Mouse (Mus musculus) layer of hippocampus, adult 9-10 months (tissue): ENCODE data around the gene Map6d1.

Source experiments
- DNase-seq: peaks from one replicate; pipeline ENCODE4 v3.0.0; 2022; ENCODE audit warnings: low spot score

Gene Map6d1

DNA sequence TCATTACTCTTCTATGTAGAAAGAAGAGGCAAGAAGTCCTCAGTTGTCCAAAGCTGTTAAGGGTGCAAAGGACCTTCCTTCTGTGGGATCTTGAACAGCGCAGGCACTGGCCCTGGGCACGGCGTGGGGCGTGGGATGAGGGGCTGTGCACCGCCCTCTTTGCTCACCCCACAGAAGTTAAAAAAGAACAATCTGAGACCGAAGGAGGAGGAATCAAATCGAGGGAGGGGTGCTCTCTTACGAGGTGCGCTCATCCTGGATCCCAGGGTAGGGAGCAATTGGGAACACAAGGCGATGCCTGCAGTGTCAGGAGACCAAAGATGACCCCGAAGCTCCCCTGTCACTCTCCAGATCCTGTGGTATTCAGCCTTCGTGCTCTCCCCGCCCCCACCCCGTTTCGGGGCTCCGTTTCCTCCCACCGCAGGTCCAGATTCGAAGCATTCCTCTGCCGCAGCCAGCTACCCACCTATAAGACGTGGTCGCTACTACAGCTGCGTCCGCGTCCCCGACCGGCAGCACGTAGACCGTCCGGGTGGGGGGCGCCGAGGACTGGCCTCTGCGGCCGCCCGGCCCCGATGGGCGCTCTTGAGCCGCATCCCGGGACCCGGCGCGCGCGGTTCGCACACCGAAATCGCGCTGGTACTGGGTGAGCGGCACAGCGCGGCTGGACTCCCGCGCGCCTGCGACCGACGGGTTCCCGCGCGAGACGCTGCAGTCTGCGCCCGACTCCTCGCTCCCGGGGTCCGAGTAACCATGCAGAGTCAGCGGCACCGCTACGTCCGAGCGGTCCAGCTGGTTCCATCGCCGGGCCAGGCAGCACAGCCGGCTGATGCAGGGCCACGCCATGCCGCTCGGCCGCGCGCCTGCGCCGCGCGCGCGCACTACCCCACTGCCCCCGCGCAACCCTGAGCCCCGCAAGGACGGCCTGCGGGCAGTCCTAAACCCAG lies at the start of gene Map6d1:
Gene Map6d1, minus strand, starts transcription at position 891 of the 947 bp plus-strand sequence.
- DNase-seq: no peak

DNA sequence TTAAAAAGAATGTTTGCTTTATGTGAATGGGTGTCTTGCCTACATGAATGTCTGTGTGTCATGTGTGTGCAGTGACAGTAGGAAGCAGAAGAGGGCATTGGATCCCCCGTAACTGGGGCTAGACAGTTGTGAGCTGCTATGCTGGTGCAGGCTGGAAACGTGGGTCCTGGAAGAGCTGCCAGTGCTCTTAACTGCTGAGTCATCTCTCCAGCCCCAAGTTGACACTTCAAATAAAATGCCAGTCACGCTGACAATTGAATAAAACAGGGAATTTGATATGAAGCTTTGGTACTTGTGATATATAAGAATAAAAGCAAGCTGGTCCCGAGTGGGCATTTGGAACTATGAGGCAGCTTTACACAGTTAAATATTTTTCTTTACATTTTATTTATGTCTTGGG lies 39.1 kb upstream of the Map6d1 start:
- no peak for DNase-seq

DNA sequence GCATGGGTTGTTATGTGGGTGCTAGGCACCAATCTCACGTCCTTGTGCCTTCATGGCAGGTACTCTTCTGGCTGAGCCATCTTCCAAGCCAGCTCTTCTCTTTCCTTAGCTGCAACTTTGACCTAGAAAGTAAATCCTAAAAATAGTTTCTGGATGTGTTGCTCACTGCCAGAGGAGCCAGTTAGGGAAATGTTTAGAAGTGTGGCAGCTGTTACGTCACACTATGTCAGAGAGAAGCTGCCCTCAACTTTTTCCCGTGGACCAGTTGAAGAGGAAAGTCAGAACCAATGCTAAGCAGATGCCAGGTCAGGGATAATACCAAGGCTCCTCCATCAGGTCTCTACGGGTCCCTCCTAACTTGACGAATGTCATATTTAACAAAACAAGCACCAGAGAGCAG lies 38.2 kb upstream of the Map6d1 start:
- DNase-seq: no peak

DNA sequence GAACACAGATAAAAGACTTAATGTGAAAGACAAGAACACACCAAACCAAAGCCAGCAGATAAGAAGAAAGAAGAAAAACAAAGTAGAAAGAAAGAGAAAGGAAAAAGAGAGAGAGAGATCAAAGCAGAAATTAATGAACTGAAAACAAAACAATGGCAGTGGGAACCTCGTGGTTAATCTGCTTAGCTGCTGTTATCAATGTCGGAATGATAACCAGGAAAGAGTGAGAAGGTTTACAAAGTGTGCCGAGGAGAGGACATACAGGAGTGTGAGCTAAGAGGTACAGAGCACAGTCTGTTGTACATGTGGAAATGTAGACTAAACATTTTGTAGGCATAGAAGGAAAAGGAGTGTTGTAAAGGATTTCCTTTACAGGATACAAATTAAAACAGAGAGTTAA lies 31.8 kb upstream of the Map6d1 start:
- DNase-seq: no peak

DNA sequence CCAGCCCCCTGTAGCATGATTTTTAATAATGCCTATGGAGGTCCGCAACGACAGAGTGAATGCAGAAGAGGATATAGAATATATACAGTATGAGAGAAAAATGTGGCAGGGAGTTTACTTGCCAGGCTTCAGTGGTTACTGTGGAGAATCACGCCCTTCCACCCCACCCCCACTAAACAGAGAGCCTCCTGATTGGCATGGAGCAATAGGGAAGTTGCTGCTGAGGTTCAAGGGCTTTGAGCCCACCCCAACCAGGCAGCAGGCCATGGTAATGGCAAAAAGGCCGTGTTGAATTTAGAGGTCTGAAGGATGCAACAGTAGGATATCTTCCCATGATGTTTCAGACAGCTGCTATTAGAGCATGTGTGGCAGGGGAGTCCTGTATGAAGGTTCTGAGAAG lies 30.2 kb upstream of the Map6d1 start:
- no peak for DNase-seq

DNA sequence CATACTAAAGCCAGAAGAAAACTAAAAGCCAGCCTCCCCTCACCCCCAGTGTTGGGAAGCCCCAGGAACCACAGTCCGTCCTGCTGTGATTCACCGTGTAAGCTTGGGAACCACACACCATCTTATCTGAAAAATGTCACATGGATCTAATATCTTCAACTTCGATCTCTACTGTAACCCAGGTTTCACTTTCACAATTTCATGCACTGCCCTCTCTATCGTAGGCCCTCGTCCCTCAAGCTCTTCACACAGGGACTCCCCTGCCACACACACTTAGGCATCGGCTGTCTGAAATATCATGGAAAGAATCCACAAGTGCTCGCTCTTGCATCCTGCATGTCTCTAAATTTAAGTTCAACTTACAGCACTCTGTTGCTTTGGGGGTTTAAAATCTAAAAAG lies 23.9 kb upstream of the Map6d1 start:
- no peak for DNase-seq

DNA sequence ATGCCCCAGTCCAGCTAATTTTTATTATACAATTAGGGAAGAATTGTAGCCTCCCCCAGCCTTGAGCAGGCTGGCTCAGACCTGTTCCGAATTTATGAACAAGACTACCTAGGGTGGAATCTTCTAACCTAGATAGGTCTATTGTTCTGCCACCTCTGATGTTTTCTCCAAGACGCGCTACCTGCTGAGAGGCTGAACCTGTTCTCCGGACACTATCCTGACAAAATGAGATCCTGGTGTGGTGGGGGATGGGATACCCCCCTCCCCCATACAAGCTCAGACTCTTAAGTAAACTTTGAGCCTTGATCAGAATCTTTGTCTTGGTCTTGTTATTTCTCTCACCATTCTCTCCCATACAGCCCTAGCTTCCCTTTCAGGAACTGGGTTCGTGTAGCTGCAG lies 16.8 kb upstream of the Map6d1 start:
- no peak for DNase-seq

DNA sequence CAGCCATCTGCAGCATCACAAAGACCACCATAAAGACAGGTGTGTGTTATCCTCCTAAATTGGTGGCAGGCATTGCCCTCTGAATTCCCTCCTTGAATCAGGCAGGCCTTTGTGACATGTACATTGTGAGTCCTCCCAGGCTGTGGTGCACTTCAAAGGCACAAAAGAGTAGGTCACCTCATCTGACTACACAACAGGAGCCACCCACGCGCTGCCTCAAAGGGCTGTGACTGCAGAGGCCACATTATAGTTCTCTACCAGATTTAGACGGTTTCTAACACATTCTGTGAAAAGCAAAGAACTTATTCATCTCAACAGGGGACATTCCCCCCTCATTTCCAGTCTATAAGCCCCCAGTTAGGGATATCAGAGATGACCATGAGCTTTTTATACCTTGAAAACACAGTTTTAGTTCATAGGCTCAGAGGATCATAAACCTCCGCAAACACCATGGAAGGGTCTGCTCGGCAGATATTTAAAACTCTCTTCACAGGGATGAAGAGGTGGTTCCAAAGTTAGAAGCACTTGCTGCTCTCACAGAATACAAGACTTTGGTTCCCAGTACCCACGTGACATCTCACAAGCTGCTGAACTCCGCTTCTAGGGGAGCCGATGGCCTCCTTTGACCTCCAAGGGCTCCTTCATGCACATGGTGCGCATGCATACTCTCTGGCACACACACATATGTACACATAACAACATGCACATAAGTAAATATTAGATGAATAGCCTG lies 7.5 kb upstream of the Map6d1 start:
- DNase-seq: no peak

DNA sequence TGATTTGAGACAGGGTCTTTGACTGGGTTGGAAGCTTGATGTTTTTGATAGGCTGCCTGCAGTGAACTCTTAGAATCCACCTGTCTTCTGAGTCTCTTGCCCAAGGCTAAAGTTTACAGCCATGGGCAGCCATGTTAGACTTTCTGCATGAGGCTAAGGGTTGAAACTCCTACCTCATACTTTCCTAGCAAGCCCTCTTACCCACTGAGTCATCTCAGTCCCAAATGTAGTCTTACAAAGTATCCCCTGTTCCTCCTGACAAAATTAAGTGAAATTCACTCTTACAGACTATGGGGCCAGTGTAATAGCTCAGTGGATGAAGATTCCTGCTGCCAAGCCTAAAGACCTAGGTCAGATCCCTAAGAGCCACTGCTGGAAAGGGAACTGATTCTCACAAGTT lies 5.9 kb upstream of the Map6d1 start:
- DNase-seq: no peak

DNA sequence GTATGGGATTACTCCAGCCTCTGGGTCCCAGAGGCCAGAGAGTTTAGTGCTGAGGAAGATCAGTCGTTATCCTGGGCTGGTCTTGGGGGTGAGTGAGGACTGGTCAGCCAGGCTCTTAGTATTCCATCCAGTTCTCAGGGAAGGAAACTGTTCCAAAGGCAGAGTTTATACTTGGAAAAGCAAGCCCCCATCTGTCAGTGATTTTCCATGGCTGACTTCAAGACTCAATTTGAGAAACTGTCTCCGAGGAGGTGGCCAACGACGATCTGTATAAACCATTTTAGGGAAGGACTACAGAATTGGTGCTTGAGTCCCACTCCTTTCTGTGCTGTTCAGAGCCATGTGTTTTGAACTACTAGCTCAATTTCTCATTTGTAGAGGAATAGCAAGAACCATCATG lies 2.5 kb downstream of the Map6d1 start:
- no peak for DNase-seq

DNA sequence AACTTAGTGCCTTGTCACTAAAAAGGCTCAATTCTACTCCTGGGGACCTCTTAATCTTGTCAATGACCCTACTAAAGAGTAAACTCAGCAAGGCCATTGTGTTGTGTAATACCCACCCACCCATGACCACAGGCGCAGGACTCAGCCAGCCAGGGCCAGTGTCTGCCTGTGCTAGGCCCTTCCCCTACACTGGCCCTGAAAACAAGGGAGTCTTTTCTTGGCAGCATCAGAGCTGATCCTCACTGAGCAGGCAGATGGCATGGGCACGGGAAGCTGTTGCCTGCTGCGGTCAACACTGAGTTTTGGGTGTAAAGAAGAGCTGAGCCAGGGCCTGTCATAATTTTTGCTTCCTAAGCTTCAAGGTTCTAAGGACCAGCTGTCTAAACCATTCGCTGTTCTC lies 3.7 kb downstream of the Map6d1 start:
- DNase-seq: no peak

DNA sequence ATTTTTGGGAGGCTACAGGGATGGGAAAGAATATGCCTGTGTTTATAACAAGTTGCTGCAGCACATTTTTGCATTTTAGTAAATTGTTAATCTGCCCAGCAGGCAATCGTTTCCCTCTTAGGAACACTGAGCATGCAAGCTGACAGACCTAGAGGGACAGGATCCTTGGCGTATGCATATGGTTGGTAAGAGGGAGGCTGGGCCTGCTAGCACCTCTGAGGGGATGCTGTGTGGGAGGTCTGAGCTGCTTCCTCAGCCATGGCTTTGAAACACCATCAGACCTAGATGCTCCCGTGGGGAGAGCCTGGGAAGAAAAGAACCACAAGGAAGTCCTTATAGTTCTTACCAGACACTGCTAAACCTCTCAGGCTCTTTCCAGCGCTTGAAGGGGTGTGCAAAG lies 6.8 kb downstream of the Map6d1 start:
- DNase-seq: no peak

DNA sequence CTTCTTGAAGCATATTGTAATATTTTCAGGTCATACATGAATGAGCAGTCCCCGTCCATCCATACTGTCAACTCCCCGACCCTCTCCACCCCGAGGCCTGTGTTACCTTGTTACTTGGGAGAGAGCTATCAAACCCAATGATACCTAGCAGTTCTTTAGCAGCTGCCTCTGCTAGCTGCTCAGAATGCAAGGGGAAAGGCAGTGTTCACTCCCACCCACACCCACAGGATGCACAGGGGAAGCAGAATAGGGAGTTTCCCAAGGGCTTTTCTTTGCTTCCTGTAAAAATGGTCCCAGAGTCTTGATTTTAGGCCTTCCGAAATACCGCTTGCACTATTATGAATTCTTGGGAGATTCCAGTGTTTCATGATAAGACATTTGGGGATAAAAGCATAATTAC lies 13.0 kb downstream of the Map6d1 start:
- no peak for DNase-seq

DNA sequence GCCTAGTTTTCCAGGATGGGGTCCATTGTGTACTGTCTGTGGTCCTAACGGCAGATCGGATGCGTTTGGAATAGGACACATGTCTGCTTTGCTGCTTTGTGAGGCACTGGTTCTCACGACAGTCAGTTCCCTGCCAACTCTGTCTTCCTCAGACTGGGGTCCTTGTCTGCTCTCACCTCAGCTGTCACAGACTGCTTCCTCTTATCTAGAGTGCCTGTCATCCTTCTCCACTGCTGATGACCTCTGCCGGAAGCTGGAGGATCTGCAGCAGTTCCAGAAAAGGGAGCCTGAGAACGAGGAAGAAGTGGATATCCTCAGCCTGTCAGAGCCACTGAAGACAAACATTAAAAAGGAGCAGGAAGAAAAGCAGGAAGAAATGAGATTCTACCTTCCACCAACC lies 13.7 kb downstream of the Map6d1 start:
- DNase-seq: no peak

DNA sequence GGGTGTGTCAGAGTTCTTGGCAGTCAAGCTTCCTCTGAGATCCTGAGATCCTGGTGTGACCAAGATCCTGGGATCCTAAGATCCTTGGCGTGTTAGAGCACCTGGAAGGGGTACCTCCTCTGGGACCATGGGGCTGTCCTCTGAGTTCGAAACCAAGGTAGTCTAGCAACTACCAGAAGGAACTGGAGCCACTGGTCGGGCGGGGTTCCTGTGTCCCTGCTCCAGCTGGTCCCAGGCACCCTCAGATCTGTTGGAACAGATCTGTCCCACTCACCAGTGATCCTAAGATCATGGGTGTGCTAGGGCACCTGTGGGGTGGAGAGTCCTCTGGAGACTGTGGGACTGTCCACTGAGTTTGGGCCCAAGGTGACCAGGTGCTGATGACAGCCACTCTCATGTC lies 14.5 kb downstream of the Map6d1 start:
- DNase-seq: no peak

DNA sequence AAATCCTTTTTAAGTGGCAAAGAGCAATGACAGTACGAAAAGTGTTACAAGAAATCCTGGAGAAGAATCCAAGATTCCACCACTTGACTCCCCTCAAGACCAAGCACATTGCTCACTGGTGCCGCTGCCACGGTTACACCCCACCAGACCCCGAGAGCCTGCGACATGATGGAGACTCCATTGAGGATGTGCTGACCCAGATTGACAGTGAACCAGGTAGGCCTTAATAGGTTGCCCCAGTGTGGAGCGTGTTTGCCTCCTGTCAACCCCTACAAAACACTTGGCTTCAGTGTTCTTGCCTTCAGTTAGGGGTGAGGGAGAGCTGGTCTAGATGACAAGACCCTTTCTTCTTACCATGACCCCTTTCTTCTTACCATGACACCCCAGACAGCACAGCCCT lies 18.4 kb downstream of the Map6d1 start:
- no peak for DNase-seq

DNA sequence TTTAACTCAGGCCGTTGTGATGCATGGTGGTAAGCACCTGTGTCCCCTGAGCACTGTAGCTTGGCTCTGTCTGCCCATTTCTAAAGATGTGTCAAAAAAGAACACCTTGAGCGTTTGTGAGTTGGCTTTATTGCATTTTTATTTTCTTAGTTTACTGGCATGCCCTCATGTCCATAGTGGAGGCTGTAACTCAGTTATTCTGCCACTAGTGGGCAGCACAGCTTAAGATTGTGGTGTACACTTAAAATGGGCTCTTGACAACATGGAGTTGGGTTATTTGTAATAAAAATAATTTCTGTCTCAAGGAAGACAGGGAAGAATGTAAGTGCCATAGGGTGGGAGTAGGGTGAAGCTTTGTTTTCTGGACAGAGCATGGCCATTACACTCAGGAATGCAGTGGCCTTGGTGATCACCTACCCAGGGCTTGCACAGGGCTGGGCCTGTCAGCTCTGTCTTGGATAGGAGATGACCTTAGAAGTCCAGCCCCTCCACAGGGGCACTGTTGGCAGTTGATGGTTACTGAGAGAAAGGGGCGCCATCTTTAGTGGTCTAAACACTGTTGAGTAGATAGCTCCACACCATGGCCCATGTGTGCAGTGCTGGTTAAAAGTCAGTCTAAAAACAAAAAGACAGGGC lies 27.4 kb downstream of the Map6d1 start:
- DNase-seq: no peak

DNA sequence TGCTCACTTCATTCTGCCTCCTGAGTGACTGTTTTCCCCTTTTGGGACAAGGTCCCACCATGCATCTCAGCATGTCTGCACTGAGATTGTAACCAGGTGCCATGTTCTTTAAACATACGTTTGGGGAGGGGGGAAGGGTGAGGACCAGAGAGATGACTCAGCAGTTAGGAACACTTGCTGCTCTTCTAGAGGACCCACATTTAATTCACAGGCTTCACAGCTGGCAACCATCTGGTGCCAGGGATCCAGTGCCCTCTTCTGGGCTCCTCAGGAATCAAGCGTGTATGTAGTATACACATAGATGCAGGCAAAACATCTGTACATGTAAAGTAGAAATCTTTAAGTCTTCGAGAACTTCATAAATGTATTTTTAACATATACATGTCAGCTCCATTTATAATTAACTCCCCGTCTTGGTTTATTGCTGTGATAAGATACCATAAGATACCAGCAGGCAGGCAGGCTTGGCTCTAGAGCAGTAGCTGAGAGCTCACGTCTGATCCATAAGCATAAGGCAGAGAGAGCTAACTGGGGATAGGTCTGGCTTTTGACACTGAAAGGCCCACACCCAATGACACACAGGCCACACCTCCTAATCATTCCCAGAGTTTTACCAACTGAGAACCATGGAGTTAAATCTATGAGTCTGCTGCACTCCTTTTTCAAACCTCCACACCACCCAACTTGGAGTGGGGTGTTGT lies 41.5 kb downstream of the Map6d1 start:
- no peak for DNase-seq

DNA sequence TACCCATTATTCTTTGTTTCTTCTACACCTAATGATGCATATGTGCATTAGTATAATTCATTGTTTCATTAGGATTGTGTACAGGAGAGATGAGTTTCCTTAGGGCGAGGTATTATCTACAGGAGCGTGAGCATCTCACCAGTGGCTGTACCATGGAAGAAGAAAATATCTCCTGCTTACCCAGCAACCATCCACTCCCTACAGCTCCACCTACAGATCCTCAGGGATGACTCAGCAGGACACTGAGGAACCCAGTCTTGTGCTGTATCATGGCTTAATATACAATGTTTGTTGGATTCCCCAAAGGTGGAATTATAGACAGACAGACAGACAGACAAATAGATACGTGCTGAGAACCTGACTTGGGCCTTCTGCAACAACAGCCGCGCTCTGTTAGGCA lies 44.2 kb downstream of the Map6d1 start:
- no peak for DNase-seq

DNA sequence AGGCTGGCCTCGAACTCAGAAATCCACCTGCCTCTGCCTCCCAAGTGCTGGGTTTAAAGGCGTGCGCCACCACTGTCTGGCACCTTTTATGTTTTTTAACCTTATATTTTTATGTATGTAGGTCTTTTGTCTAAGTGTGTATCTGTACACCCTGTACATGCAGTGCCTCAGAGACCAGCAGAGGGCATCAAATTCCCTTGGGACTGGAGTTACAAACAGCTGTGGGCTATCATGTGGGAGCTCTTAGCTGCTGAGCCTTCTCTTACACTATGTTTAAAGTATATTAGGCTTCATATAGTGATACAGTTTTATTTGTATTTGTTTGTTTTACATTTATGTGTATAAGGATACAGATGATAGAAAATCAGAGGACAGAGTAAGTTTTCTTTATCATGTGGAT lies 45.6 kb downstream of the Map6d1 start:
- DNase-seq: no peak

DNA sequence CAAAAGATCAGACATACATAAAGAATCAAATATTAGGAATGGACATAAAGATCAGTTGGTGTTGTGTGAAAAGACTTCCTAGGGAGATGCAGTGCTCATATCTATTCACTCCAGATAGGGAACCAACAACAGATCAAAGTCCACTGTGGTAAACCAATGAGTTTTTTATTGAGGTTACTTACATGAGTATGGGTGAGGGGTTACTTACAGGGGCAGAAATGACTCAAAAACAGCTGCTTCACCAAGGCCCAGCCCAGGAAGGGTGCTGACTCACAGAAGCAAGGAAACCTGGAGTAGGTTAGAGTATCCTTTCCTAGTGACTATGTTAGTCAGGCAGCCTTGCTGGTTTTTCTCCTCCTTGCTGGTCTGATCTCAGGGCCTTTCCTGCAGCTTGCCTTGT lies 49.1 kb downstream of the Map6d1 start:
- DNase-seq: no peak

DNA sequence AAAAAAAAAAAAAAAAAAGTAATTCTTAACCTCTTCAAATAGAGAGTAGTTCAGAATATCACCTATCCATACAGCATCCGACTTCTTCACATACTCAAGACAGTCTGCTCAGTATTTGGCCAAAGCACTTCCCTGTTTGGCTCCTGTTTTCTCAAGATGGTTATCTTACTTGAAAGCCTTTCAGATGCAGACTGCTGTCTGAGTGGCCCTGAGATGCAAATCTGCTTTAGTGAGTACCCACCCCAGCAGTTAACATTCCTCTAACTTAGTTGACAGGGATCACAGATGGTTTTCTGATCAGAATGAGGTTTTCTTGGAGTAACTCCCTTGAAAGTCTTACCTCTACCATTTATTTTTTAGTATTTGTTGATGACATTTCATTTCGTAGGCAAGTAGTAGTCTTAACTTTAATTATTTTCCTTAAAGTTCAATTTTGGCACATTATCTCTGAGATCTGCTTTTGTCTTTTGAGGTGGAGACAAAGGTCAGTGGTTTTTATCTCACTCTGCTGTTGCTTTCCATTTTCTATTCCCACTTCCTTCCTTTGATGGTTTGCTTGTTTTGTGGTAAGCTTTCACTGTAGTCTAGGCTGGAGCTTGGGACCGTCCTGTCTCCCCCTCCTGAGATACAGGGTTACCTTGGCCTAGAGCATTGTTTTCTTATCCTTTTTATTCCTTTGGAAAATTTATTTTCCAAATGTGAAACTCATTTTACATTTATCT lies 49.8 kb downstream of the Map6d1 start:
- DNase-seq: no peak
